Mouse (Mus musculus): ENCODE measurements around the gene Adsl. TPM values are rescaled to one million over a fixed set of nuclear protein-coding genes. Genes with fewer than 3 reads are reported as not detected.
A peak's percentile ranks its signal among the peaks of the same experiment; 100 is the strongest.

Gene Adsl
- total and polyA plus RNA-seq, 2 experiments from 2014 or later, result 149 to 156 TPM

GRCm38 (mm10) chr15:80910790-80911531 is 37.3 kb upstream of the Adsl start:
- H3K27ac ChIP-seq (ENCODE audit: low read depth), result no peak overlapping the region
- no peak overlapping the region for H3K4me2 ChIP-seq (ENCODE audit: low read depth, low read length)
- H3K4me3 ChIP-seq (ENCODE audit: low read depth, low read length), result no peak overlapping the region
- peaks cover 69% of the 10 kb centered on the region for H3K36me3 ChIP-seq (replicated peaks; ENCODE audit: control insufficient read depth, insufficient read depth, low read length)
- H3K4me1 ChIP-seq (ENCODE audit: control insufficient read depth, insufficient read depth), result peaks cover 11% of the 10 kb centered on the region
- no peak for ATAC-seq (ENCODE audit: insufficient read depth, low read depth)
- DNase-seq (ENCODE audit: low spot score), result no peak
- WGBS, result 74% methylated on average over 4 of the region's 4 CpGs
- TF ChIP-seq EP300 (IDR thresholded peaks at IDR 0.05; ENCODE audit: low read depth), result no peak
- no peak for TF ChIP-seq CTCF (IDR thresholded peaks at IDR 0.05; ENCODE audit: low read depth)
- H3K27me3 ChIP-seq (ENCODE audit: control insufficient read depth, insufficient read depth, low read length), result no peaks in the 10 kb centered on the region
- no peaks in the 10 kb centered on the region for H3K9me3 ChIP-seq (replicated peaks; ENCODE audit: control insufficient read depth, low read length)
- H3K9ac ChIP-seq (replicated peaks; ENCODE audit: low read depth, low read length), result no peak overlapping the region

GRCm38 (mm10) chr15:80912175-80912574 is 36.1 kb upstream of the Adsl start:
- Histone ChIP-seq H3K9me3 (replicated peaks; ENCODE audit: control insufficient read depth, low read length) (no peaks in the 10 kb centered on the region), H3K9ac (replicated peaks; ENCODE audit: low read depth, low read length) (no peak overlapping the region), H3K27ac (ENCODE audit: low read depth) (no peak overlapping the region), H3K27me3 (ENCODE audit: control insufficient read depth, insufficient read depth, low read length) (no peaks in the 10 kb centered on the region), H3K36me3 (replicated peaks; ENCODE audit: control insufficient read depth, insufficient read depth, low read length) (peaks cover 70% of the 10 kb centered on the region), H3K4me2 (ENCODE audit: low read depth, low read length) (no peak overlapping the region), H3K4me1 (ENCODE audit: control insufficient read depth, insufficient read depth) (peaks cover 14% of the 10 kb centered on the region), H3K4me3 (ENCODE audit: low read depth, low read length) (no peak overlapping the region)
- TF ChIP-seq CTCF (IDR thresholded peaks at IDR 0.05; ENCODE audit: low read depth) (no peak), EP300 (IDR thresholded peaks at IDR 0.05; ENCODE audit: low read depth) (no peak)
- ATAC-seq (ENCODE audit: insufficient read depth, low read depth), result no peak
- DNase-seq (ENCODE audit: low spot score), result no peak
- WGBS, result 72% methylated on average over 3 of the region's 3 CpGs

DNA sequence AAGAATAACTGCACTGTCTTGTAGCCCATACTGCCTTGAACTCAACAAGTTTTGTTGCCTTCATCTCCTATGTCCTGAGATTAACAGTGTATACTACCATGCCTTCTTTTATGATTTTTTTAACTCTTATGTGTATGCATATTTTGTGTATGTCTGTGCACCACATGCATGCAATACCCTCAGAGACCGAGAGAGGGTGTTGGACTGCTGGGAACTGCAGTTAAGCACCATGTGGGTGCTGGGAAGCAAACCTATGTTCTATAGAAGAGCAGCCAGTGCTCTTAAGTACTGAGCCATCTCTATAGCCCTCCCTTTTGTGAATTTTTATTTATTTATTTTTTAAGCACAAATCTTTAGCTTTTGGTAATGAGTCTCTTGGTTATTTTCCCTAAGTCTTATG is 34.5 kb upstream of the Adsl start:
- WGBS, result 82% methylated on average over 1 of the region's 1 CpGs
- H3K9me3 ChIP-seq (replicated peaks; ENCODE audit: control insufficient read depth, low read length), result no peaks in the 10 kb centered on the region
- TF ChIP-seq EP300 (IDR thresholded peaks at IDR 0.05; ENCODE audit: low read depth), result no peak
- no peak for TF ChIP-seq CTCF (IDR thresholded peaks at IDR 0.05; ENCODE audit: low read depth)
- H3K27me3 ChIP-seq (ENCODE audit: control insufficient read depth, insufficient read depth, low read length), result no peaks in the 10 kb centered on the region
- no peak overlapping the region for H3K27ac ChIP-seq (ENCODE audit: low read depth)
- H3K4me2 ChIP-seq (ENCODE audit: low read depth, low read length), result no peak overlapping the region
- H3K4me1 ChIP-seq (ENCODE audit: control insufficient read depth, insufficient read depth), result peaks cover 14% of the 10 kb centered on the region
- no peak overlapping the region for H3K9ac ChIP-seq (replicated peaks; ENCODE audit: low read depth, low read length)
- peaks cover 76% of the 10 kb centered on the region for H3K36me3 ChIP-seq (replicated peaks; ENCODE audit: control insufficient read depth, insufficient read depth, low read length)
- no peak overlapping the region for H3K4me3 ChIP-seq (ENCODE audit: low read depth, low read length)
- ATAC-seq (ENCODE audit: insufficient read depth, low read depth), result no peak
- no peak for DNase-seq (ENCODE audit: low spot score)

- Histone ChIP-seq H3K4me1 (ENCODE audit: control insufficient read depth, insufficient read depth) (peaks cover 14% of the 10 kb centered on the region), H3K36me3 (replicated peaks; ENCODE audit: control insufficient read depth, insufficient read depth, low read length) (peaks cover 89% of the 10 kb centered on the region), H3K27me3 (ENCODE audit: control insufficient read depth, insufficient read depth, low read length) (no peaks in the 10 kb centered on the region), H3K4me3 (ENCODE audit: low read depth, low read length) (no peak overlapping the region), H3K27ac (ENCODE audit: low read depth) (peak overlapping the region; percentile 52), H3K9me3 (replicated peaks; ENCODE audit: control insufficient read depth, low read length) (no peaks in the 10 kb centered on the region), H3K4me2 (ENCODE audit: low read depth, low read length) (no peak overlapping the region), H3K9ac (replicated peaks; ENCODE audit: low read depth, low read length) (no peak overlapping the region)
- ATAC-seq (ENCODE audit: insufficient read depth, low read depth) (no peak), DNase-seq (ENCODE audit: low spot score) (no peak)
- 45% methylated on average over 2 of the region's 2 CpGs for WGBS
- no peak for TF ChIP-seq CTCF (IDR thresholded peaks at IDR 0.05; ENCODE audit: low read depth)
- TF ChIP-seq EP300 (IDR thresholded peaks at IDR 0.05; ENCODE audit: low read depth), result no peak
These were observed 32.4 kb upstream of the Adsl start for GRCm38 (mm10) chr15:80915850-80916249.

DNA sequence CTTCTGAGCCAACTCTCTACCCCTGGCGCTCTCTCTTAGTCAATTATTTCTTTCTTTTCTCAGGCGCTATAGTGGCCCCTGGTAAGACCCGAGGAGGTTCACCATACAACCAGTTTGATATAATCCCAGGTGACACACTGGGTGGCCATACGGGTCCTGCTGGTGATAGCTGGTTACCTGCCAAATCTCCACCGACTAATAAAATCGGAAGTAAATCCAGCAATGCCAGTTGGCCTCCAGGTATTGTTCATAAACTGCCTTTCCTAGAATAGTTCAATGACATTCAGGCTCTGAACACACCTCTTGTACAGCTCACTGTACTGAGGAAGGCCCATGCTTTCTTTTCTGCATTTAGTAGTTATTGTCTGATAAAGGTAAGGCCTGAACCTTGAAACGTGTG is 31.7 kb upstream of the Adsl start:
- no peak overlapping the region for H3K4me3 ChIP-seq (ENCODE audit: low read depth, low read length)
- H3K27ac ChIP-seq (ENCODE audit: low read depth), result no peak overlapping the region
- TF ChIP-seq EP300 (IDR thresholded peaks at IDR 0.05; ENCODE audit: low read depth) (no peak), CTCF (IDR thresholded peaks at IDR 0.05; ENCODE audit: low read depth) (no peak)
- H3K9ac ChIP-seq (replicated peaks; ENCODE audit: low read depth, low read length), result no peak overlapping the region
- ATAC-seq (ENCODE audit: insufficient read depth, low read depth) (no peak), DNase-seq (ENCODE audit: low spot score) (no peak)
- H3K36me3 ChIP-seq (replicated peaks; ENCODE audit: control insufficient read depth, insufficient read depth, low read length), result peaks cover 82% of the 10 kb centered on the region
- 90% methylated on average over 7 of the region's 7 CpGs for WGBS
- no peaks in the 10 kb centered on the region for H3K27me3 ChIP-seq (ENCODE audit: control insufficient read depth, insufficient read depth, low read length)
- no peak overlapping the region for H3K4me2 ChIP-seq (ENCODE audit: low read depth, low read length)
- peaks cover 14% of the 10 kb centered on the region for H3K4me1 ChIP-seq (ENCODE audit: control insufficient read depth, insufficient read depth)
- H3K9me3 ChIP-seq (replicated peaks; ENCODE audit: control insufficient read depth, low read length), result no peaks in the 10 kb centered on the region

DNA sequence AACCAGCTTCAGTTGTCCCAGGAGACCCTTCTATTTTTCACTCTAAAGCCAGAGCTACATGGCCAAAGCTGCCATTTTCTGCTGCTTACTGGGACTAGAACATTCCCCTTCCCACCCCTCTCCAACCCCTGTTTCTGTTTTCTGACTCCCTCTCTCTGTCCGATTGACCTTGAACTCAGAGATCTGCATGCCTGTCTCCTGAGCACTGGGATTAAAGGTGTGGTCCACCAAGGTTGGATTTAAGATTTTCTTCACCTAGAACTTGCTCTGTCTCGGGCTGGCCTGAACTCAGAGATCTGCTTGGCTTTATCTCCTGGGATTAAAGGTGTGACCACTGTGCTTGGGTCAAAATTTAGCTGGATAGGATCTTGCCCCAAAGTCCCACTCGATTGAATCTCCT is 27.9 kb upstream of the Adsl start:
- no peak for TF ChIP-seq EP300 (IDR thresholded peaks at IDR 0.05; ENCODE audit: low read depth)
- TF ChIP-seq CTCF (IDR thresholded peaks at IDR 0.05; ENCODE audit: low read depth), result no peak
- no peaks in the 10 kb centered on the region for H3K9me3 ChIP-seq (replicated peaks; ENCODE audit: control insufficient read depth, low read length)
- no peaks in the 10 kb centered on the region for H3K27me3 ChIP-seq (ENCODE audit: control insufficient read depth, insufficient read depth, low read length)
- DNase-seq (ENCODE audit: low spot score), result no peak
- no peak overlapping the region for H3K4me3 ChIP-seq (ENCODE audit: low read depth, low read length)
- peaks cover 80% of the 10 kb centered on the region for H3K36me3 ChIP-seq (replicated peaks; ENCODE audit: control insufficient read depth, insufficient read depth, low read length)
- H3K4me1 ChIP-seq (ENCODE audit: control insufficient read depth, insufficient read depth), result peaks cover 8% of the 10 kb centered on the region
- 95% methylated on average over 3 of the region's 3 CpGs for WGBS
- no peak for ATAC-seq (ENCODE audit: insufficient read depth, low read depth)
- H3K4me2 ChIP-seq (ENCODE audit: low read depth, low read length), result no peak overlapping the region
- no peak overlapping the region for H3K27ac ChIP-seq (ENCODE audit: low read depth)
- H3K9ac ChIP-seq (replicated peaks; ENCODE audit: low read depth, low read length), result no peak overlapping the region
